Mouse (Mus musculus) layer of hippocampus, postnatal 10 days (tissue): ENCODE measurements around the gene Slc35b4. TPM values are rescaled to one million over a fixed set of nuclear protein-coding genes. Genes with fewer than 3 reads are reported as not detected.

Experiments used
- DNase-seq, 2 experiments: peaks; one replicate each; pipeline ENCODE4 v3.0.0; 2021; ENCODE audit warnings: low spot score in 2 of 2
- total RNA-seq, 2 experiments: library from RNA; stranded (reverse); gene quantifications; 2 replicates each; pipeline ENCODE4 v1.2.3; 2021

Gene Slc35b4
- total RNA-seq, 2 experiments from 2014 or later, result 34.9 to 41.0 TPM

GRCm38 (mm10) chr6:34171748-34172457, 5.0 kb downstream of the Slc35b4 start:
- no peak for DNase-seq

- no peak for DNase-seq
These were observed 5.9 kb downstream of the Slc35b4 start for GRCm38 (mm10) chr6:34170844-34171494.

GRCm38 (mm10) chr6:34168834-34169233, 8.1 kb downstream of the Slc35b4 start:
- DNase-seq, result no peak

GRCm38 (mm10) chr6:34163014-34163413, 13.9 kb downstream of the Slc35b4 start:
- DNase-seq, result no peak

GRCm38 (mm10) chr6:34162607-34163006, 14.3 kb downstream of the Slc35b4 start:
- no peak for DNase-seq

- no peak for DNase-seq
These were observed 15.4 kb downstream of the Slc35b4 start for GRCm38 (mm10) chr6:34161511-34161910.

- no peak for DNase-seq
These were observed 16.0 kb downstream of the Slc35b4 start for GRCm38 (mm10) chr6:34160816-34161310.

GRCm38 (mm10) chr6:34159998-34160815, 16.7 kb downstream of the Slc35b4 start:
- no peak for DNase-seq

- no peak for DNase-seq
These were observed 19.8 kb downstream of the Slc35b4 start for GRCm38 (mm10) chr6:34156841-34157748.

- no peak for DNase-seq
These were observed 20.9 kb downstream of the Slc35b4 start for GRCm38 (mm10) chr6:34156057-34156456.

- DNase-seq, result no peak
These were observed 21.6 kb downstream of the Slc35b4 start for GRCm38 (mm10) chr6:34155137-34155804.

GRCm38 (mm10) chr6:34154202-34154601, 22.7 kb downstream of the Slc35b4 start:
- DNase-seq, result no peak

- DNase-seq, result no peak
These were observed 23.6 kb downstream of the Slc35b4 start for GRCm38 (mm10) chr6:34153069-34154052.

- no peak for DNase-seq
These were observed 27.1 kb downstream of the Slc35b4 start for GRCm38 (mm10) chr6:34149821-34150220.

GRCm38 (mm10) chr6:34149066-34149465, 27.8 kb downstream of the Slc35b4 start:
- no peak for DNase-seq

GRCm38 (mm10) chr6:34148639-34149038, 28.3 kb downstream of the Slc35b4 start:
- no peak for DNase-seq

GRCm38 (mm10) chr6:34148021-34148420, 28.9 kb downstream of the Slc35b4 start:
- DNase-seq, result no peak

GRCm38 (mm10) chr6:34146042-34146441, 30.9 kb downstream of the Slc35b4 start:
- no peak for DNase-seq

GRCm38 (mm10) chr6:34142931-34143330, 34.0 kb downstream of the Slc35b4 start:
- no peak for DNase-seq
